Mouse (Mus musculus): ENCODE data around the gene Eef1e1. TPM values are rescaled to one million over a fixed set of nuclear protein-coding genes. Genes with fewer than 3 reads are reported as not detected.
"Not testable (repeated sequence)": the region's sequence is repeated elsewhere in the genome, so short reads cannot be mapped to it uniquely, and the experiment has no call there.

Gene Eef1e1
- 41.9 and 45.7 TPM in 2 replicates for polyA plus RNA-seq (2015; fragmentation: Nextera tagmentation; extraction: Ambion mirVana)

DNA sequence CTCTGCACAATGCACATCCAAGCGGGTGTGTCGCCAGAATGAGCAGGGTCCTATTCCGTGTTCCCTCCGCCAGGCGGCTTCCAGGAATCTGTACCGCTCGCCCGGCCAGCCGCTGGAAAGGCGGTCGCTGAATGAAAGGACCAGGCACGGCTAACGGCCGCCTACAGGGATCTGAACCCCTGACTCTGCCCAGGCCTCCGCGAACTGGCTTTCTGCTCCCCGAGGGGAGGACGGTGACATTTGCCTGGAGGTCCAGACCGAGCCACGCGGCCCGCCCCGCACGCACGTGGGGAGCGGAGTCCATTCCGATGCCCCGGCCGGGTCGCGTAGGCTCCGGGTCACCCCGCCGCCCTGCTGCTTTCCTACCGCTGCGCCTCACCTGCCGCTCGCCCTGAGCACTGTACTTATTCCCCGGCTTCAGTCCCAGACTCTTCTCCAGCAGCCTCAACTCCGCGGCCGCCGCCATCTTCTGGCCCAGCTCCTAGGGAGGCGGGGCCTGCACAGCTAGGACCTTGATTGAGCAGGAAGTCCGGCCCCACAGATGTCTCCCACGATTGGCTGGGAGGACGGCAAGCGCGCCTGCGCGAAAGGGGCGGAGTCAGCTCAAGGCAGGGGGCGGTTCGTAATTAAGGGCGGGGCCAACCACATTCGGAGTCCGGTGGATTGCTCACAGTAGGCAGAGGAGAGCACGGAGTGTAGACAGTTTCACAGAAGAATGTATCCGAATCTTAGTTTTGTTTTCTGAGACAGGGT lies at the start of gene Eef1e1:
Gene Eef1e1 (minus strand): TSS at position 531 of the 753 bp plus-strand sequence.
- under 1% methylated on average over 59 of the region's 59 CpGs for WGBS
- Histone ChIP-seq H3K4me2 (peak within 1 kb of the TSS; percentile 68), H3K27me3 (replicated peaks) (no peaks in the 10 kb centered on the region), H3K27ac (peak within 1 kb of the TSS; percentile 86), H3K9me3 (no peaks in the 10 kb centered on the region), H3K4me1 (peaks cover 7% of the 10 kb centered on the region; the same call in 1 of the 2 replicates), H3K9ac (peak within 1 kb of the TSS; percentile 83), H3K4me3 (replicated peaks) (peak within 1 kb of the TSS; percentile 99), H3K36me3 (peaks cover 18% of the 10 kb centered on the region)
- peak; percentile 99 for ATAC-seq (ENCODE audit: insufficient read depth, low FRiP score, low read depth)

DNA sequence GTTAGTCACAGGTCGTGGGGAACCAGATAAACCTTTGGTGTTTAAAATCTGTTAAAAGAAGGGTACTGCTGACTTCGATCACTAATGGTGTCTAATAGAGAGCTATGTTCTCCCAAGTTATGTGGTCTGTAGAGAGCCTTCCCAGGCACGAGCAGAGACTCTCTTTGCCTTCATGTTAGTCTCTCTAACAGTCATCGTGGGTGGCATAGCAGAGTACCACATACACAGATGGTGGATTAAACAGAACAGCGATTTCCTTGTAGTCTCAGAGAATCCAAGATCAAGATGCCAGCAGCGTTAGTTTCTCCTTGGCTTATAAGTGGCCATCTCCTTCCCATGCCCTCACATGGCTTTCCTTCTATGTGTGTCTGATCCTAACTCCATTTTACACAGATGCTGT lies 32.0 kb upstream of the Eef1e1 start:
- H3K36me3 ChIP-seq: no peaks in the 10 kb centered on the region
- no peak overlapping the region for H3K4me2 ChIP-seq
- ATAC-seq (ENCODE audit: insufficient read depth, low FRiP score, low read depth): no peak
- H3K27ac ChIP-seq: no peak overlapping the region
- H3K9ac ChIP-seq: no peak overlapping the region
- H3K27me3 ChIP-seq (replicated peaks): no peaks in the 10 kb centered on the region
- WGBS: 76% methylated on average over 6 of the region's 6 CpGs
- H3K4me1 ChIP-seq: no peaks in the 10 kb centered on the region
- H3K9me3 ChIP-seq: no peaks in the 10 kb centered on the region
- H3K4me3 ChIP-seq (replicated peaks): no peak overlapping the region

DNA sequence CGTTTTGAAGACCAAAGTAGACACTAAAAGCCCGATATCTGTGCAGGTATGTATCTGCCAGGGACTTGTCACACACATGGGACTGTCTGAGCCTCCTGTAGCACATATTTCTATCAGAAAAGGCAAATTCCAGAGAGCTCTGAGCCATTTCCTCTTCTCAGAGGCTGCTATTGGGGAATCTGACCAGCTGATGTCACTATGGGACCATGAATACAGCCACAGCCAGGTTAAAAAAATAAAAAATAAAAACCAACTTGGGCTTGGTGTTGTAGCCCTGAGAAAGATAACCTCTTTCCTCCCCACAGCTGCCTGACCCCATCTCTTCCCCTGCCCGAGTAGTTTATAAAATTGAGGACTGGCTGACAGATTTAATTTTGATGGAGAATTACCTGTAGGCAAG lies 31.2 kb upstream of the Eef1e1 start:
- no peak overlapping the region for H3K4me2 ChIP-seq

DNA sequence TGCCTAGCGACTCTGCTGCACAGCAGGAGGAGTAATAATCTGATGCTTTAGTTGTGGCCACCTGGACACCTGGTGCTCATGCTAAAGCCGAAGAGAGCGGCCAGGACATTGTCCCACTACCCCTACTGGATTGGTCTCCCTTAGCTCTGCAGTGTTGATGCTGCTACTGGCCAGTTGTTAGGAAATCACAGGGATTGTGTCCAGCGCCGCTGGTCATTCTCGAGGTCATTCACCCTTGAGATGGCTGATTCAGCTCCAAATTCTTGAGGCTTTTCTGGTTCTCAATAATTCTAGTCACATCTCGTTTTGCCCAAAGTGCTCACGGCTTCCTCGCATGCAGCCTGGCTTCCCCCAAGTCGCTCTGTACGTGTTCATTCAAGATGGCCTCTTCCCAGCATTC lies 29.9 kb upstream of the Eef1e1 start:
- H3K9me3 ChIP-seq: no peaks in the 10 kb centered on the region

More for the DNA sequence above, 31.2 kb upstream of the Eef1e1 start:
- Histone ChIP-seq H3K27me3 (replicated peaks) (no peaks in the 10 kb centered on the region), H3K36me3 (no peaks in the 10 kb centered on the region), H3K9ac (no peak overlapping the region), H3K27ac (no peak overlapping the region), H3K9me3 (no peaks in the 10 kb centered on the region), H3K4me1 (no peaks in the 10 kb centered on the region), H3K4me3 (replicated peaks) (no peak overlapping the region)
- WGBS: 40% methylated on average over 3 of the region's 3 CpGs
- no peak for ATAC-seq (ENCODE audit: insufficient read depth, low FRiP score, low read depth)

DNA sequence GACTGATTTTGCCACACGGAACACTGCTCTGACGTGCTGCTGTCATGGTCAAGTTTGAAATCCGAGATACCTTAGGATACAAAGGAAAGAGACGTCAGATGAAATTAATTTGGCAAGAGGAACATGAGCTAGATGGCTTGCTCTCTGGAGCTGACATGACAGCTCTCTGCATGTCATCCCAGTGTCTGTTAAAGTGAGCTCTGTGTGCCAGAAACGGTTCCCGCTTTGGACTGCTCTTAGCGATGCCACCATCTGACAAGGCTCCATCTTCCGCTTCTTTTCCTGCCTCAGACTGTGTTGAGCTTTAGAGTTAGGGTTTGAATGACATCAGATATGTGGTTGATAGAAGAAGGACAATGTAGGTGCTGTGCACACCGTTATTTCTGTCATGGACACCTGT lies 13.5 kb upstream of the Eef1e1 start:
- H3K4me3 ChIP-seq (replicated peaks): no peak overlapping the region
- no peak overlapping the region for H3K27ac ChIP-seq
- no peaks in the 10 kb centered on the region for H3K27me3 ChIP-seq (replicated peaks)
- no peaks in the 10 kb centered on the region for H3K4me1 ChIP-seq
- WGBS: 81% methylated on average over 9 of the region's 9 CpGs
- ATAC-seq (ENCODE audit: insufficient read depth, low FRiP score, low read depth): no peak
- no peak overlapping the region for H3K9ac ChIP-seq
- H3K36me3 ChIP-seq: no peaks in the 10 kb centered on the region
- no peak overlapping the region for H3K4me2 ChIP-seq
- H3K9me3 ChIP-seq: no peaks in the 10 kb centered on the region

More for the DNA sequence above, 29.9 kb upstream of the Eef1e1 start:
- no peak overlapping the region for H3K4me2 ChIP-seq
- no peaks in the 10 kb centered on the region for H3K4me1 ChIP-seq
- no peak overlapping the region for H3K27ac ChIP-seq
- no peaks in the 10 kb centered on the region for H3K36me3 ChIP-seq
- no peaks in the 10 kb centered on the region for H3K27me3 ChIP-seq (replicated peaks)
- H3K9ac ChIP-seq: no peak overlapping the region
- WGBS: 87% methylated on average over 11 of the region's 11 CpGs
- ATAC-seq (ENCODE audit: insufficient read depth, low FRiP score, low read depth): no peak
- no peak overlapping the region for H3K4me3 ChIP-seq (replicated peaks)

DNA sequence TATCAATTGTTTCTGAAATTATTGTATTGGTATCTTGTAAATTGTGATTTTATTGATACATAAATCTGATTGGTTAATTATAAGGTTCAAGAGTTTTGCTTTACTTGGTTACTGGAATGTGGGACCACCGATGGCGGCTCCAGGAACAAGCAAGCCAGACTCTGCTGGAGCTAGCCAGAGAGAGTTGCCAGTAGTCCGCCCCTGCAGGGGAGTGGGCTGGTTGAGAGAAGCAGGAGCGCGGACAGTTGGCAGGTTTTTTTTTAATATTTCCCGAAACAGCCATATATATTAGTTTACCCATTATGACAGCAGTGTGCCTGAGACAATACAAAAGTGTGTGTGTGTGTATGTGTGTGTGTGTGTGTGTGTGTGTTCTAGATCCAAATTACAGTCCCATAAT lies 12.6 kb upstream of the Eef1e1 start:
- H3K4me2 ChIP-seq; H3K27ac ChIP-seq; H3K4me1 ChIP-seq; H3K4me3 ChIP-seq (replicated peaks); H3K9ac ChIP-seq; H3K9me3 ChIP-seq; H3K27me3 ChIP-seq (replicated peaks); H3K36me3 ChIP-seq; ATAC-seq (ENCODE audit: insufficient read depth, low FRiP score, low read depth): not testable (repeated sequence)
- 86% methylated on average over 6 of the region's 6 CpGs for WGBS

DNA sequence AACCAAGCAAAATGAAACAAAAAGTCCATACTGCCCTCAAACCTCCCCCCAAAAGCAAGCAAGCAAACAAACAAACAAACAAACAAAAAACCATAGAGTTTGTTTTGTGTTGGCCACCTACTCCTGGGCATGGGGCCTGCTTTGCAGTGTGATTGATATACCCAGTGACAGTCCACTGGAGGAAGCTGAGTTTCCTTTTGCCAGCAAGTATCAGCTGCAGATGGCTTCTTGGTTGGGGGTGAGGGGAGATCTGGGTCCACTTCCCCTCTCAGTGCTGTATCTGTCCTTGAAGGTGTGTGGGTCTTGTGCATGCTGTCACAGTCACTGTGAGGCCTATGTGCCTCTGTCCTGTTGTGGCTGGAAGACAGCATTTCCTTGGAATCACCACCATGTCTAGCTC lies 11.2 kb upstream of the Eef1e1 start:
- ATAC-seq (ENCODE audit: insufficient read depth, low FRiP score, low read depth): no peak
- H3K36me3 ChIP-seq: no peaks in the 10 kb centered on the region
- no peaks in the 10 kb centered on the region for H3K9me3 ChIP-seq
- no peak overlapping the region for H3K4me3 ChIP-seq (replicated peaks)
- H3K4me1 ChIP-seq: no peaks in the 10 kb centered on the region
- H3K27ac ChIP-seq: no peak overlapping the region
- no peak overlapping the region for H3K4me2 ChIP-seq
- no peak overlapping the region for H3K9ac ChIP-seq
- no peaks in the 10 kb centered on the region for H3K27me3 ChIP-seq (replicated peaks)

DNA sequence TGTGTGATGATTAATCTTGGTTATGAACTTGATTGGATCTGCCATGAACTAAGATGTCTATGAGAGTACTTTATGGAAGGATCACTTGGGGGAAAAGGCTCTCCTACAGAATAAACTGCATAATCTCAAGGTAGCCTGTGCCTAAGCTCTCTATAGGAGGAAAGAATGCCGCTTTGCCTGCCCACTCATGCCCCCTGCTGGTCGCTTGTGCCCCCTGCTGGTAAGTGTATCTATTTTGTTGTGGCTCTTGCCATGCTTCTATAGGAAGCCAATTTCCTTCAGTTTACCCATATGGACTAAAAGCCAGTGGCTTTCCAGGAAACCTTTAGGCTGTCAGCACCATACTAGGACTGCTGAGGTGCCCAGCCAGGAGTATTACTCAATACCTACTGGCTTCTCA lies 9.7 kb upstream of the Eef1e1 start:
- Histone ChIP-seq H3K4me1 (no peaks in the 10 kb centered on the region), H3K9ac (no peak overlapping the region), H3K9me3 (no peaks in the 10 kb centered on the region), H3K36me3 (no peaks in the 10 kb centered on the region), H3K27ac (no peak overlapping the region), H3K4me3 (replicated peaks) (no peak overlapping the region), H3K27me3 (replicated peaks) (no peaks in the 10 kb centered on the region), H3K4me2 (no peak overlapping the region)
- 26% methylated on average over 2 of the region's 2 CpGs for WGBS
- ATAC-seq (ENCODE audit: insufficient read depth, low FRiP score, low read depth): no peak

DNA sequence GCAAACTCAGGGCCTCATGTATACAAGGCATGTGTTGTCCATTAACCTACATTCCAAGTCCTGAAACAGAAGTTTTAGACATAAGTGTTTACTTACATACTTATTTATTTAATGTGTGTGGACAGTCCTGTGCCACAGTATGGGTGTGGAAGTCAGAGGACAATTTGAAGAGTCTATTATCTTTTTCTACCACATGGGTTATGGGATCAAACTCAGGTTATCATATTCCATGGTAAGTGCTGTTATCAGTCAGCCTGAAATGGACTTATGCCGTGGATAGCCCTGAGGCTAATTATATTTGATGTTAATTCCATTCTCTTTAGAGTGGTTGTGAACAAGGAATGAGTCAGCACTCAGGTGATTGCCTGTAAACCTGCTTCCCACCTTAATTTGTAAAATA lies 5.9 kb upstream of the Eef1e1 start:
- WGBS: 47% methylated on average over 1 of the region's 1 CpGs
- Histone ChIP-seq H3K27ac (no peak overlapping the region), H3K4me3 (replicated peaks) (no peak overlapping the region), H3K4me1 (no peaks in the 10 kb centered on the region), H3K36me3 (no peaks in the 10 kb centered on the region), H3K27me3 (replicated peaks) (no peaks in the 10 kb centered on the region), H3K9me3 (no peaks in the 10 kb centered on the region), H3K9ac (no peak overlapping the region), H3K4me2 (no peak overlapping the region)
- peak; percentile 76; the same call in 1 of the 2 replicates for ATAC-seq (ENCODE audit: insufficient read depth, low FRiP score, low read depth)

DNA sequence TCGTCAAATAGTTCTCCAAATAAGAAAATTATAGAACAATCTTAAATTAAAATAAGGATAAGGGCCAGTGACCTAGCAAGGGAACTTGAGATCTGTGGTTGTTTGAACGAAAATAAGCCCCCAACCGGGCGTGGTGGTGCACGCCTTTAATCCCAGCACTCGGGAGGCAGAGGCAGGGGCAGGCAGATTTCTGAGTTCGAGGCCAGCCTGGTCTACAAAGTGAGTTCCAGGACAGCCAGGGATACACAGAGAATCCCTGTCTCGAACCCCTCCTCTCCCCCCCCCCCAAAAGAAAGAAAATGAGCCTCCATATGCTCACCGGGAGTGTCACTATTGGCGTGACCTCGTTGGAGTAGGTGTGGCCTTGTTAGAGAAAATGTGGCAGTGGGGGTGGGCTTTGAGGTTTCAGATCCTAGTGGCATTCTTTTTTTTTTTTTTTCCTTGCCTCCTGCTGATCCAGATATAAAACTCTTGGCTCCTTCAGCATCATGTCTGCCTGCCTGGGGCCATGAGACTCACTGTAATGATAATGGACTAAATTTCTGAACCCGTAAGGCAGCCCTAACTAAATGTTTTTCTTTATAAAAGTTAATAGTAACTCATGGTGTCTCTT lies 772 bp upstream of the Eef1e1 start:
- Histone ChIP-seq H3K27me3 (replicated peaks) (no peaks in the 10 kb centered on the region), H3K4me2 (no peak overlapping the region), H3K4me1 (peaks cover 7% of the 10 kb centered on the region; the same call in 1 of the 2 replicates), H3K9me3 (no peaks in the 10 kb centered on the region), H3K4me3 (replicated peaks) (no peak overlapping the region), H3K27ac (no peak overlapping the region), H3K9ac (no peak overlapping the region), H3K36me3 (peaks cover 9% of the 10 kb centered on the region; the same call in 1 of the 2 replicates)
- WGBS: 87% methylated on average over 12 of the region's 12 CpGs
- ATAC-seq (ENCODE audit: insufficient read depth, low FRiP score, low read depth): no peak

DNA sequence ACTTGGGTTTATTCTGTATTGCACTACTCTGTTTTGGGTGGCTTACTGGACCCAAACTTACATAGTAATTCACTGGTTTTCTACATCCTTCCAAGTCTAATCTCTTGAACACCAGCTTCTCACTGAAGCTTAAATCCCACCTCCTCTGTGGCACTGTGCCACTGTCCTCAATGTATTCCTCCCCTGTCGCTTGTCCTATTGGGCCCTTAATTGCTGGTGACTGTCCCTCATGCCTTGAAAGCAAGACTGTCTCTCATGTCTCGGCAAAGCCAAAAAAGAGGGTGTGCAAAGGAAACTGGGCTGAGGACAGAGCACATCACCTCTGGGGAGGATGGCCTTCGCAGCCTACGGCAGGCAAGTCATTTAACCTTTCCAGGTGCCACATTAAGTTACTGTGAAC lies 993 bp downstream of the Eef1e1 start:
- peak overlapping the region; percentile 99 for H3K4me3 ChIP-seq (replicated peaks)
- peaks cover 7% of the 10 kb centered on the region; the same call in 1 of the 2 replicates for H3K4me1 ChIP-seq
- peak overlapping the region; percentile 68 for H3K4me2 ChIP-seq
- no peak for ATAC-seq (ENCODE audit: insufficient read depth, low FRiP score, low read depth)
- H3K9me3 ChIP-seq: no peaks in the 10 kb centered on the region
- H3K27ac ChIP-seq: no peak overlapping the region
- H3K27me3 ChIP-seq (replicated peaks): no peaks in the 10 kb centered on the region
- WGBS: 26% methylated on average over 4 of the region's 4 CpGs
- H3K36me3 ChIP-seq: peaks cover 24% of the 10 kb centered on the region
- H3K9ac ChIP-seq: peak overlapping the region; percentile 83; the same call in 1 of the 2 replicates

DNA sequence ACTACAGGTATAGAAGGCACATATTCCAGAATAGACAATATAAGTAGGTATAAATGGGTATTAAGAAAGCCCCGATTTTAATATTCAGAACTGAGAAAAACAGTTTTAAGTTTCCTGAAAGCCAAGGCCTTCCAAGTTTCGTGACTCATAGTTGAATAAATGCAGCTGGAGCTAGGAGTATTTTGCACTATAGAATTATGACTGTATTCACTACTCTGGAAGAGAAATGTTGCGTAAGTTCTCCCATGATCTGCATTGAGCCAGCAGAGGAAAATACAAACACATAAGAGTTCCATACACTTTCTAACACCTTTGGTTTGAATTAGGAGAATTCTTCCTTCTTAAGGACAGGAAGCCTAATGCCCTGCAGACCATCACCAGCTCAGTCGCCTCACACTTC lies 8.6 kb downstream of the Eef1e1 start:
- no peak for ATAC-seq (ENCODE audit: insufficient read depth, low FRiP score, low read depth)
- Histone ChIP-seq H3K4me3 (replicated peaks) (no peak overlapping the region), H3K9me3 (no peaks in the 10 kb centered on the region), H3K27me3 (replicated peaks) (no peaks in the 10 kb centered on the region), H3K9ac (no peak overlapping the region), H3K27ac (no peak overlapping the region), H3K4me2 (no peak overlapping the region), H3K36me3 (peaks cover 57% of the 10 kb centered on the region), H3K4me1 (no peaks in the 10 kb centered on the region)
- 82% methylated on average over 4 of the region's 4 CpGs for WGBS
